Mouse (Mus musculus) hindbrain, postnatal 0 days (tissue): ENCODE data around the gene Gm20388. TPM values are rescaled to one million over a fixed set of nuclear protein-coding genes. Genes with fewer than 3 reads are reported as not detected.

Experiments
- ATAC-seq: fragments of 200-750 bp; cut with Nextera tagmentation; 2 replicates; pipeline ENCODE4 v1.8.0; 2017; ENCODE audit warnings: mild to moderate bottlenecking, moderate TSS enrichment, moderate library complexity
- DNase-seq: peaks from one replicate; pipeline ENCODE4 v3.0.0-alpha.2; 2015; ENCODE audit warnings: low spot score
- H3K27ac ChIP-seq: fragments of 300-500 bp; sonication (generic); 2 replicates; pipeline ENCODE4 v1.5.1; 2014; ENCODE audit warnings: mild to moderate bottlenecking
- H3K27me3 ChIP-seq: fragments of 300-500 bp; sonication (generic); 2 replicates; pipeline ENCODE4 v1.6.1; 2014; ENCODE audit warnings: low read length, mixed read lengths; ENCODE audit not compliant: insufficient read depth
- H3K36me3 ChIP-seq: fragments of 300-500 bp; sonication (generic); 2 replicates; pipeline ENCODE4 v1.6.1; 2014; ENCODE audit warnings: low read length, mixed read lengths; ENCODE audit not compliant: insufficient read depth
- H3K4me1 ChIP-seq: fragments of 300-500 bp; sonication (generic); 2 replicates; pipeline ENCODE4 v1.6.1; 2014; ENCODE audit warnings: antibody characterized with exemption, low read length, mixed read lengths; ENCODE audit not compliant: insufficient read depth
- H3K4me2 ChIP-seq: fragments of 300-500 bp; sonication (generic); 2 replicates; pipeline ENCODE4 v1.6.1; 2014; ENCODE audit warnings: low read depth, mild to moderate bottlenecking, low read length, moderate library complexity, mixed read lengths
- H3K4me3 ChIP-seq: fragments of 300-500 bp; sonication (generic); 2 replicates; pipeline ENCODE4 v1.5.1; 2014; ENCODE audit warnings: low read length
- H3K9ac ChIP-seq: fragments of 300-500 bp; sonication (generic); replicated peaks from 2 replicates; pipeline ENCODE4 v1.6.1; 2014; ENCODE audit warnings: mild to moderate bottlenecking, low read length, moderate library complexity, mixed read lengths
- H3K9me3 ChIP-seq: fragments of 300-500 bp; sonication (generic); 2 replicates; pipeline ENCODE4 v1.6.1; 2016; ENCODE audit warnings: low read length, mixed read lengths
- CTCF ChIP-seq: IDR thresholded peaks from 2 replicates; pipeline ENCODE4 v1.5.1; 2016; ENCODE audit warnings: antibody characterized with exemption, control low read depth, low read depth
- WGBS: fragments of 180-500 bp; shearing (Covaris S2); extraction: QIAGEN DNeasy Blood & Tissue Kit; methylation state at CpG from one replicate; pipeline ENCODE4 v1.1.7; 2014; 5-methylcytosine and 5-hydroxymethylcytosine counted together
- polyA plus RNA-seq: library from polyadenylated mRNA; unstranded; fragments of >200 nt; fragmentation: Nextera tagmentation; extraction: Ambion mirVana; gene quantifications from 2 replicates; pipeline ENCODE4 v1.2.1, GENCODE M21; 2015
- total RNA-seq: library from RNA; depleted of rRNA; stranded (reverse); fragments of >200 nt; gene quantifications from 2 replicates; pipeline ENCODE4 v1.2.3, GENCODE M21; 2014

The Gm20388 gene
- total and polyA plus RNA-seq, 2 experiments from 2014 or later: 71.3 TPM; not detected in 1

DNA sequence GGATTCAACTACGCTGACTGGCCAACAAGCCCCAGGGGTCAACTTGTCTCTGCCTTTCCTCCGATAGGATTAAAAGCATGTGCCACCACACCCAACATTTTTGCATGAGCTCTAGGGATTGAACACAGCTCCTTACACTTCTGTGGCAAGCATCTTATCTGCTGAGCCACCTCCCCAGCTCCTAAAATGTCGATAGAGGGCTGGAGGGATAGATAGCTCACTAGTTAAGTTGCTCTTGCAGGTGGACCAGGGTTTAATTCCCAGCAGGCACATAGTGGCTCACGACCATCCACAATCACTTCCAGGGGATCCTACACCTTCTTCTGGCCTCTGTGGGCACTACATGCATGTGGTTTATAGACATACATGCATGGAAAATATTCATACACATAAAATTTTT, 1251.8 kb downstream of the Gm20388 start:
- Histone ChIP-seq H3K27me3 (no peaks in the 10 kb centered on the region), H3K9ac (no peak overlapping the region), H3K27ac (no peak overlapping the region), H3K4me1 (no peaks in the 10 kb centered on the region), H3K9me3 (no peaks in the 10 kb centered on the region), H3K36me3 (no peaks in the 10 kb centered on the region), H3K4me2 (no peak overlapping the region), H3K4me3 (no peak overlapping the region)
- WGBS: 79% methylated on average over 4 of the region's 4 CpGs
- TF ChIP-seq CTCF: no peak
- no peak for DNase-seq
- ATAC-seq: no peak

GRCm38 (mm10) chr8:121162906-121163695, 1252.5 kb downstream of the Gm20388 start:
- no peaks in the 10 kb centered on the region for H3K9me3 ChIP-seq
- H3K27me3 ChIP-seq: no peaks in the 10 kb centered on the region
- TF ChIP-seq CTCF: no peak
- H3K27ac ChIP-seq: no peak overlapping the region
- H3K4me2 ChIP-seq: no peak overlapping the region
- no peak overlapping the region for H3K4me3 ChIP-seq
- H3K36me3 ChIP-seq: no peaks in the 10 kb centered on the region
- no peak overlapping the region for H3K9ac ChIP-seq
- ATAC-seq (no peak), DNase-seq (no peak)
- WGBS: 70% methylated on average over 11 of the region's 11 CpGs
- no peaks in the 10 kb centered on the region for H3K4me1 ChIP-seq

GRCm38 (mm10) chr8:121164017-121164469, 1253.4 kb downstream of the Gm20388 start:
- WGBS: 36% methylated on average over 8 of the region's 8 CpGs
- H3K4me1 ChIP-seq: no peaks in the 10 kb centered on the region
- no peaks in the 10 kb centered on the region for H3K36me3 ChIP-seq
- no peak overlapping the region for H3K4me2 ChIP-seq
- H3K4me3 ChIP-seq: no peak overlapping the region
- TF ChIP-seq CTCF: no peak
- H3K27ac ChIP-seq: no peak overlapping the region
- ATAC-seq (no peak), DNase-seq (no peak)
- H3K9ac ChIP-seq: no peak overlapping the region
- no peaks in the 10 kb centered on the region for H3K27me3 ChIP-seq
- H3K9me3 ChIP-seq: no peaks in the 10 kb centered on the region

DNA sequence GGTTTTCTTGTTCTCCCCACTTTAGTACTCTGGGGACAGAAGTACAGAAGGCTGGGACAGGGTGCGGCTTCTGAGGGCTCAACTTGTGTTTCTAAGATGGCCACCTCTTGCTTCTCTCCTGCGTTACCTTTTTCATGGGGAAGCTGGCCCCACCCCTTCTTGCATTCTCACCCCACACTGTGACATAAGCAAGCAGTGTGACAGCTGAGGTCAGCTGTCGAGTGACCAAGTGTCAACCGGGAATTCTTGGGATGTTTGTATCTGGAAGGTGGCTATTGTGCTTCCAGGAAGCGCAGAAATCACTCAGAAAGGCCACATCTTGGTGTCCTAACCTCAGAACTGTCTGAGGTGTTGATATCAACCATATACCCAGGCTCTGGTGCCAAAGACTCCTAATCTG, 1257.4 kb downstream of the Gm20388 start:
- H3K27me3 ChIP-seq: no peaks in the 10 kb centered on the region
- no peaks in the 10 kb centered on the region for H3K9me3 ChIP-seq
- 62% methylated on average over 5 of the region's 5 CpGs for WGBS
- DNase-seq: no peak
- H3K9ac ChIP-seq: no peak overlapping the region
- ATAC-seq: no peak
- no peak overlapping the region for H3K4me3 ChIP-seq
- no peak overlapping the region for H3K4me2 ChIP-seq
- no peaks in the 10 kb centered on the region for H3K36me3 ChIP-seq
- TF ChIP-seq CTCF: no peak
- no peak overlapping the region for H3K27ac ChIP-seq
- no peaks in the 10 kb centered on the region for H3K4me1 ChIP-seq

DNA sequence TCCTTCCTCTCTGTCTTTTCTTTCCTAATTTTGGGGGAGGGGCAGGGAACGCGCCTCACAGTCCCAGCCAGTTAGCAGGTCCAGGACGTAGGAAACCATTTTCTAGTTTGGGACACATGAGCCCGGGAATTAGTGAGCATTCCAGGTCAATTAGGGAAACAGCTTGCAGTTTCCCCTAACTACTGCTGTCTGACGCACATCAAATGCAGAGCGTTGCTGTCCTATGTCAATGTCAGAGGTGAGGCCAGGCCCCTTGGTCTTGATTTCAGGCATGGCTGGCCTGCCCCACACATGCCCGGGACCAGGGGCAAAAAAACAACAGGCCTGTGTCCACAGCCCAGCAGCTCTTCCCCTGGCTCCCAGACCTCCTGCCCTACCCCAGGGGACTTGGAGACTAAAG, 1259.5 kb downstream of the Gm20388 start:
- TF ChIP-seq CTCF: no peak
- Histone ChIP-seq H3K27ac (no peak overlapping the region), H3K4me1 (no peaks in the 10 kb centered on the region), H3K27me3 (no peaks in the 10 kb centered on the region), H3K36me3 (no peaks in the 10 kb centered on the region), H3K9ac (no peak overlapping the region), H3K4me3 (no peak overlapping the region), H3K9me3 (no peaks in the 10 kb centered on the region), H3K4me2 (no peak overlapping the region)
- DNase-seq (no peak), ATAC-seq (no peak)
- 57% methylated on average over 7 of the region's 7 CpGs for WGBS

- no peak for ATAC-seq
- H3K9me3 ChIP-seq: no peaks in the 10 kb centered on the region
- H3K4me1 ChIP-seq: no peaks in the 10 kb centered on the region
- no peak overlapping the region for H3K4me2 ChIP-seq
- DNase-seq: peak; percentile 32
- 69% methylated on average over 27 of the region's 27 CpGs for WGBS
- H3K27me3 ChIP-seq: no peaks in the 10 kb centered on the region
- 0 out of 2 replicates have a peak, but pooled peaks have one; percentile 3 for TF ChIP-seq CTCF
- no peak overlapping the region for H3K4me3 ChIP-seq
- H3K36me3 ChIP-seq: no peaks in the 10 kb centered on the region
- no peak overlapping the region for H3K27ac ChIP-seq
- H3K9ac ChIP-seq: no peak overlapping the region
Measured at GRCm38 (mm10) chr8:121170626-121171552, 1260.2 kb downstream of the Gm20388 start.
